Mouse (Mus musculus) c-Kit-negative CD71-positive TER-119-positive erythroid progenitor cells, embryonic 14.5 days (primary cell): ENCODE data around the gene Nrtn.

Source experiments
- DNase-seq: peaks from one replicate; pipeline ENCODE4 v3.0.0-alpha.2; 2013; ENCODE audit warnings: low read depth, low spot score

Gene Nrtn

GRCm38 (mm10) chr17:56757416-56758123 lies at the start of gene Nrtn:
Gene Nrtn, minus strand, starts transcription at chr17:56757530.
- DNase-seq, result peak; percentile 79

GRCm38 (mm10) chr17:56805784-56806183 lies 48.5 kb upstream of the Nrtn start:
- no peak for DNase-seq

GRCm38 (mm10) chr17:56804952-56805351 lies 47.6 kb upstream of the Nrtn start:
- no peak for DNase-seq

GRCm38 (mm10) chr17:56802065-56802464 lies 44.7 kb upstream of the Nrtn start:
- DNase-seq, result no peak

- no peak for DNase-seq
These were observed 41.9 kb upstream of the Nrtn start for GRCm38 (mm10) chr17:56799276-56799675.

GRCm38 (mm10) chr17:56793614-56794319 lies 36.4 kb upstream of the Nrtn start:
- peak; percentile 74 for DNase-seq

- DNase-seq, result no peak
These were observed 35.3 kb upstream of the Nrtn start for GRCm38 (mm10) chr17:56792588-56792987.

GRCm38 (mm10) chr17:56789286-56789685 lies 32.0 kb upstream of the Nrtn start:
- no peak for DNase-seq

- no peak for DNase-seq
These were observed 31.6 kb upstream of the Nrtn start for GRCm38 (mm10) chr17:56788886-56789285.

- DNase-seq, result no peak
These were observed 23.1 kb upstream of the Nrtn start for GRCm38 (mm10) chr17:56780291-56780978.

- no peak for DNase-seq
These were observed 21.5 kb upstream of the Nrtn start for GRCm38 (mm10) chr17:56778779-56779362.

GRCm38 (mm10) chr17:56777568-56777967 lies 20.2 kb upstream of the Nrtn start:
- DNase-seq, result no peak

- DNase-seq, result no peak
These were observed 12.6 kb upstream of the Nrtn start, which contains the start of gene Prr22 for GRCm38 (mm10) chr17:56769950-56770349. Gene Prr22, plus strand, starts transcription at chr17:56770250.

- DNase-seq, result no peak
These were observed 11.6 kb upstream of the Nrtn start for GRCm38 (mm10) chr17:56768941-56769340.

GRCm38 (mm10) chr17:56767531-56768135 lies 10.3 kb upstream of the Nrtn start:
- DNase-seq, result no peak

- no peak for DNase-seq
These were observed 9.5 kb upstream of the Nrtn start for GRCm38 (mm10) chr17:56766631-56767405.

GRCm38 (mm10) chr17:56765431-56765830 lies 8.1 kb upstream of the Nrtn start:
- no peak for DNase-seq

GRCm38 (mm10) chr17:56764474-56765354 lies 7.4 kb upstream of the Nrtn start, which contains the start of gene Dus3l:
Gene Dus3l, plus strand, starts transcription at chr17:56764757.
- peak; percentile 82 for DNase-seq

GRCm38 (mm10) chr17:56763741-56764250 lies 6.5 kb upstream of the Nrtn start:
- no peak for DNase-seq
